Mouse (Mus musculus): Measurements from ENCODE around the gene Cdk5r1. TPM values are rescaled to one million over a fixed set of nuclear protein-coding genes. Genes with fewer than 3 reads are reported as not detected.

The Cdk5r1 gene
- polyA plus RNA-seq, 1 experiment from 2014 or later: 18.0 TPM

GRCm38 (mm10) chr11:80512313-80513056 lies 35.7 kb downstream of the Cdk5r1 start:
- no peaks in the 10 kb centered on the region for H3K36me3 ChIP-seq
- H3K4me1 ChIP-seq (replicated peaks): peaks cover 34% of the 10 kb centered on the region
- DNase-seq (ENCODE audit: low spot score): no peak
- H3K4me3 ChIP-seq: no peak overlapping the region
- no peaks in the 10 kb centered on the region for H3K9me3 ChIP-seq
- WGBS: 77% methylated on average over 19 of the region's 19 CpGs
- peaks cover 31% of the 10 kb centered on the region for H3K27me3 ChIP-seq (ENCODE audit: insufficient read depth, poor library complexity, severe bottlenecking)
- H3K27ac ChIP-seq: no peak overlapping the region; the same call in 1 of the 2 replicates

GRCm38 (mm10) chr11:80513796-80514195 lies 37.0 kb downstream of the Cdk5r1 start:
- DNase-seq (ENCODE audit: low spot score): no peak

GRCm38 (mm10) chr11:80515346-80515745 lies 38.5 kb downstream of the Cdk5r1 start:
- Histone ChIP-seq H3K4me1 (replicated peaks) (peaks cover 45% of the 10 kb centered on the region), H3K27ac (0 out of 2 replicates have a peak overlapping the region, but pooled peaks have one; percentile 26), H3K4me3 (no peak overlapping the region), H3K27me3 (ENCODE audit: insufficient read depth, poor library complexity, severe bottlenecking) (peaks cover 20% of the 10 kb centered on the region), H3K9me3 (no peaks in the 10 kb centered on the region), H3K36me3 (no peaks in the 10 kb centered on the region)
- no peak for DNase-seq (ENCODE audit: low spot score)
- 64% methylated on average over 1 of the region's 1 CpGs for WGBS

More at GRCm38 (mm10) chr11:80513796-80514195, 37.0 kb downstream of the Cdk5r1 start:
- Histone ChIP-seq H3K27me3 (ENCODE audit: insufficient read depth, poor library complexity, severe bottlenecking) (peaks cover 27% of the 10 kb centered on the region), H3K36me3 (no peaks in the 10 kb centered on the region), H3K27ac (no peak overlapping the region), H3K9me3 (no peaks in the 10 kb centered on the region), H3K4me1 (replicated peaks) (peaks cover 40% of the 10 kb centered on the region), H3K4me3 (no peak overlapping the region)
- 77% methylated on average over 7 of the region's 7 CpGs for WGBS

- DNase-seq (ENCODE audit: low spot score): no peak
- H3K4me3 ChIP-seq: no peak overlapping the region
- H3K4me1 ChIP-seq (replicated peaks): peaks cover 45% of the 10 kb centered on the region
- no peak overlapping the region for H3K27ac ChIP-seq
- no peaks in the 10 kb centered on the region for H3K9me3 ChIP-seq
- 82% methylated on average over 8 of the region's 8 CpGs for WGBS
- no peaks in the 10 kb centered on the region for H3K36me3 ChIP-seq
- H3K27me3 ChIP-seq (ENCODE audit: insufficient read depth, poor library complexity, severe bottlenecking): peaks cover 16% of the 10 kb centered on the region
Measured at GRCm38 (mm10) chr11:80515895-80516294, 39.1 kb downstream of the Cdk5r1 start.

GRCm38 (mm10) chr11:80518421-80519367 lies 41.9 kb downstream of the Cdk5r1 start:
- Histone ChIP-seq H3K4me3 (0 out of 2 replicates have a peak overlapping the region, but pooled peaks have one; percentile 7), H3K36me3 (no peaks in the 10 kb centered on the region), H3K9me3 (no peaks in the 10 kb centered on the region), H3K27me3 (ENCODE audit: insufficient read depth, poor library complexity, severe bottlenecking) (peaks cover 21% of the 10 kb centered on the region), H3K4me1 (replicated peaks) (peaks cover 42% of the 10 kb centered on the region), H3K27ac (peak overlapping the region; percentile 76)
- 34% methylated on average over 9 of the region's 9 CpGs for WGBS
- DNase-seq (ENCODE audit: low spot score): peak; percentile 68

- Histone ChIP-seq H3K27me3 (ENCODE audit: insufficient read depth, poor library complexity, severe bottlenecking) (peaks cover 14% of the 10 kb centered on the region), H3K4me3 (no peak overlapping the region), H3K27ac (no peak overlapping the region), H3K9me3 (no peaks in the 10 kb centered on the region), H3K4me1 (replicated peaks) (peaks cover 28% of the 10 kb centered on the region), H3K36me3 (no peaks in the 10 kb centered on the region)
- 68% methylated on average over 2 of the region's 2 CpGs for WGBS
- DNase-seq (ENCODE audit: low spot score): no peak
Measured at GRCm38 (mm10) chr11:80521148-80521547, 44.3 kb downstream of the Cdk5r1 start.

- Histone ChIP-seq H3K4me1 (replicated peaks) (peaks cover 26% of the 10 kb centered on the region), H3K27me3 (ENCODE audit: insufficient read depth, poor library complexity, severe bottlenecking) (peaks cover 11% of the 10 kb centered on the region; the same call in 1 of the 2 replicates), H3K36me3 (no peaks in the 10 kb centered on the region), H3K9me3 (no peaks in the 10 kb centered on the region), H3K4me3 (no peak overlapping the region), H3K27ac (no peak overlapping the region)
- no peak for DNase-seq (ENCODE audit: low spot score)
- WGBS: 68% methylated on average over 2 of the region's 2 CpGs
Measured at GRCm38 (mm10) chr11:80522852-80523251, 46.0 kb downstream of the Cdk5r1 start.

- no peaks in the 10 kb centered on the region for H3K9me3 ChIP-seq
- no peak overlapping the region for H3K4me3 ChIP-seq
- no peak for DNase-seq (ENCODE audit: low spot score)
- 63% methylated on average over 4 of the region's 4 CpGs for WGBS
- no peak overlapping the region for H3K27ac ChIP-seq
- no peaks in the 10 kb centered on the region for H3K36me3 ChIP-seq
- peaks cover 21% of the 10 kb centered on the region for H3K4me1 ChIP-seq (replicated peaks)
- H3K27me3 ChIP-seq (ENCODE audit: insufficient read depth, poor library complexity, severe bottlenecking): peaks cover 11% of the 10 kb centered on the region; the same call in 1 of the 2 replicates
Measured at GRCm38 (mm10) chr11:80523410-80523809, 46.6 kb downstream of the Cdk5r1 start.

- Histone ChIP-seq H3K4me1 (replicated peaks) (peaks cover 13% of the 10 kb centered on the region), H3K27ac (no peak overlapping the region), H3K36me3 (no peaks in the 10 kb centered on the region), H3K9me3 (no peaks in the 10 kb centered on the region), H3K4me3 (no peak overlapping the region), H3K27me3 (ENCODE audit: insufficient read depth, poor library complexity, severe bottlenecking) (peaks cover 11% of the 10 kb centered on the region; the same call in 1 of the 2 replicates)
- DNase-seq (ENCODE audit: low spot score): no peak
- WGBS: 92% methylated on average over 5 of the region's 5 CpGs
Measured at GRCm38 (mm10) chr11:80524213-80524612, 47.4 kb downstream of the Cdk5r1 start.

GRCm38 (mm10) chr11:80527697-80528096 lies 50.9 kb downstream of the Cdk5r1 start:
- no peak overlapping the region for H3K27ac ChIP-seq
- H3K4me3 ChIP-seq: no peak overlapping the region
- 0 out of 2 replicates have a peak, but pooled peaks cover 6% of the 10 kb centered on the region for H3K4me1 ChIP-seq (replicated peaks)
- no peaks in the 10 kb centered on the region for H3K9me3 ChIP-seq
- no peaks in the 10 kb centered on the region for H3K36me3 ChIP-seq
- no peaks in the 10 kb centered on the region for H3K27me3 ChIP-seq (ENCODE audit: insufficient read depth, poor library complexity, severe bottlenecking)
- DNase-seq (ENCODE audit: low spot score): no peak

- DNase-seq (ENCODE audit: low spot score): no peak
- no peaks in the 10 kb centered on the region for H3K27me3 ChIP-seq (ENCODE audit: insufficient read depth, poor library complexity, severe bottlenecking)
- 86% methylated on average over 8 of the region's 8 CpGs for WGBS
Measured at GRCm38 (mm10) chr11:80529149-80529548, 52.3 kb downstream of the Cdk5r1 start.

More at GRCm38 (mm10) chr11:80529149-80529548, 52.3 kb downstream of the Cdk5r1 start:
- no peaks in the 10 kb centered on the region for H3K4me1 ChIP-seq (replicated peaks)
- H3K27ac ChIP-seq: no peak overlapping the region
- no peak overlapping the region for H3K4me3 ChIP-seq
- no peaks in the 10 kb centered on the region for H3K36me3 ChIP-seq
- no peaks in the 10 kb centered on the region for H3K9me3 ChIP-seq

Measured in hindbrain, embryonic 10.5 days (tissue).